Comparison of ENCODE assay signal across 8 mouse cellular contexts in genomic region chr19:7611942-7612757, GRCm38 (mm10). TPM values are rescaled to one million over a fixed set of nuclear protein-coding genes. Genes with fewer than 3 reads are reported as not detected.
A peak's percentile ranks its signal among the peaks of the same experiment; 100 is the strongest.
DNase-seq lines count a peak whose midpoint lies in the region; ATAC-seq lines count a peak whose summit lies in the region.

Hrasls5 (plus strand) TSS chr19:7612541.

- no peaks in the 10 kb centered on the region for H3K36me3 ChIP-seq in hindbrain, embryonic 12.5 days
- no peaks in the 10 kb centered on the region for H3K36me3 ChIP-seq in limb, embryonic 13.5 days
- H3K36me3 ChIP-seq in neural tube, embryonic 12.5 days: no peaks in the 10 kb centered on the region

- peak within 1 kb of the TSS; percentile 57 for H3K9ac ChIP-seq in hindbrain, embryonic 12.5 days
- peak within 1 kb of the TSS; percentile 65 for H3K9ac ChIP-seq in limb, embryonic 13.5 days
- H3K9ac ChIP-seq in neural tube, embryonic 12.5 days: peak within 1 kb of the TSS; percentile 45

- ATAC-seq in hindbrain, embryonic 12.5 days (ENCODE audit: low FRiP score): peak; percentile 62
- ATAC-seq in limb, embryonic 13.5 days (ENCODE audit: low FRiP score, low read depth): peak; percentile 45
- peak; percentile 26; the same call in 1 of the 2 replicates for ATAC-seq in neural tube, embryonic 12.5 days (ENCODE audit: low FRiP score, low read depth)

- H3K4me1 ChIP-seq in hindbrain, embryonic 12.5 days: peaks cover 11% of the 10 kb centered on the region
- H3K4me1 ChIP-seq in limb, embryonic 13.5 days: peaks cover 24% of the 10 kb centered on the region
- peaks cover 7% of the 10 kb centered on the region for H3K4me1 ChIP-seq in neural tube, embryonic 12.5 days

- H3K27ac ChIP-seq in hindbrain, embryonic 12.5 days: no peak within 1 kb of the TSS
- H3K27ac ChIP-seq in limb, embryonic 13.5 days: no peak within 1 kb of the TSS; the same call in 1 of the 2 replicates
- H3K27ac ChIP-seq in neural tube, embryonic 12.5 days: no peak within 1 kb of the TSS

- peak within 1 kb of the TSS; percentile 88 for H3K4me2 ChIP-seq in hindbrain, embryonic 12.5 days (replicated peaks)
- peak within 1 kb of the TSS; percentile 86 for H3K4me2 ChIP-seq in limb, embryonic 13.5 days (replicated peaks)
- H3K4me2 ChIP-seq in neural tube, embryonic 12.5 days (replicated peaks): peak within 1 kb of the TSS; percentile 87

- WGBS in hindbrain, embryonic 12.5 days: 2% methylated on average over 54 of the region's 54 CpGs
- 3% methylated on average over 54 of the region's 54 CpGs for WGBS in limb, embryonic 13.5 days
- 3% methylated on average over 54 of the region's 54 CpGs for WGBS in neural tube, embryonic 12.5 days

- no peaks in the 10 kb centered on the region for H3K9me3 ChIP-seq in hindbrain, embryonic 12.5 days (replicated peaks)
- H3K9me3 ChIP-seq in limb, embryonic 13.5 days: no peaks in the 10 kb centered on the region
- H3K9me3 ChIP-seq in neural tube, embryonic 12.5 days: no peaks in the 10 kb centered on the region

- peaks cover 39% of the 10 kb centered on the region for H3K27me3 ChIP-seq in hindbrain, embryonic 12.5 days
- H3K27me3 ChIP-seq in limb, embryonic 13.5 days: peaks cover 9% of the 10 kb centered on the region; the same call in 1 of the 2 replicates
- H3K27me3 ChIP-seq in neural tube, embryonic 12.5 days (replicated peaks): peaks cover 25% of the 10 kb centered on the region

- DNase-seq in adrenal gland, adult (ENCODE audit: inconsistent age in 2 of 2, low spot score in 1 of 2): peak; percentile 40 to 79
- no peak for DNase-seq in adrenal gland, adult 8-10 months
- peak; percentile 37 for DNase-seq in urinary bladder, postnatal 14 days (ENCODE audit: low spot score)
- DNase-seq in urinary bladder, postnatal 10 days (ENCODE audit: low spot score): no peak
- no peak for DNase-seq in cerebellum, adult 9-11 months

- H3K4me3 ChIP-seq in hindbrain, embryonic 12.5 days: peak within 1 kb of the TSS; percentile 45
- H3K4me3 ChIP-seq in limb, embryonic 13.5 days: peak within 1 kb of the TSS; percentile 46
- H3K4me3 ChIP-seq in neural tube, embryonic 12.5 days: peak within 1 kb of the TSS; percentile 40

RNA-seq across cellular contexts. Expression of gene Hrasls5, which starts in this region (rescaled TPM):
- total RNA-seq in adrenal gland, adult 8-10 months (2022): under 1 TPM in 2 of 4 experiments, not detected in 2; 0.23 to 0.59 TPM
- polyA plus RNA-seq in hindbrain, embryonic 12.5 days (2016; fragmentation: Nextera tagmentation; extraction: Ambion mirVana): not detected in 2 replicates
- 0.18 TPM in 1 of 2 replicates, not detected in the other for polyA plus RNA-seq in limb, embryonic 13.5 days (2015; fragmentation: Nextera tagmentation; extraction: Ambion mirVana)
- not detected in 2 replicates for polyA plus RNA-seq in neural tube, embryonic 12.5 days (2016; fragmentation: Nextera tagmentation; extraction: Ambion mirVana)

Comparison
In these comparisons a context has a peak if more than half of its experiments do, and no peak if none do; other contexts are left out.
1. DNase-seq: peak in adrenal gland, adult (2 of 2) and urinary bladder, postnatal 14 days (single experiment); none in adrenal gland, adult 8-10 months (single experiment), urinary bladder, postnatal 10 days (single experiment) and cerebellum, adult 9-11 months (single experiment).
2. Peak in ATAC-seq, H3K4me3 ChIP-seq, H3K9ac ChIP-seq and H3K4me2 ChIP-seq in hindbrain, embryonic 12.5 days; RNA of the gene not detected or under 1 TPM.
3. Peak in ATAC-seq, H3K4me3 ChIP-seq, H3K9ac ChIP-seq and H3K4me2 ChIP-seq in limb, embryonic 13.5 days; RNA of the gene not detected or under 1 TPM.
4. Peak in ATAC-seq, H3K4me3 ChIP-seq, H3K9ac ChIP-seq and H3K4me2 ChIP-seq in neural tube, embryonic 12.5 days; RNA of the gene not detected or under 1 TPM.
5. Peak in every context shown above with its lines, with median percentiles within 50 percentile points of each other: ATAC-seq, H3K4me2 ChIP-seq, H3K4me3 ChIP-seq and H3K9ac ChIP-seq.